Mouse (Mus musculus) lung, adult 2 months (tissue): Measurements from ENCODE around the gene Bcl2a1c. TPM values are rescaled to one million over a fixed set of nuclear protein-coding genes. Genes with fewer than 3 reads are reported as not detected.

Experiments used
- DNase-seq: peaks from one replicate; pipeline ENCODE4 v3.0.0; 2022
- H3K4me1 ChIP-seq: fragments of 200-500 bp; 2 replicates; pipeline ENCODE4 v1.6.1; 2011; ENCODE audit warnings: low read length; ENCODE audit not compliant: control insufficient read depth, insufficient read depth
- H3K4me3 ChIP-seq: fragments of 200-500 bp; replicated peaks from 2 replicates; pipeline ENCODE3; 2011; ENCODE audit warnings: low read depth, mild to moderate bottlenecking, control low read depth, low read length; ENCODE audit errors: extremely low read depth
- CTCF ChIP-seq: fragments of 200-500 bp; IDR thresholded peaks from 2 replicates; pipeline ENCODE4 v1.5.1; 2011; ENCODE audit warnings: mild to moderate bottlenecking, low read length, control low read depth; ENCODE audit not compliant: insufficient read depth
- POLR2A ChIP-seq: fragments of 200-500 bp; IDR thresholded peaks from 2 replicates; pipeline ENCODE4 v1.6.1; 2011; ENCODE audit warnings: low read depth, mild to moderate bottlenecking, control low read depth, low read length, borderline replicate concordance; ENCODE audit errors: extremely low read depth
- WGBS: fragments of 180-500 bp; shearing (Covaris S2); methylation state at CpG from one replicate; pipeline ENCODE4 v1.1.7; 2018; 5-methylcytosine and 5-hydroxymethylcytosine counted together
- polyA plus RNA-seq: library from polyadenylated mRNA; depleted of rRNA; stranded (reverse); fragments of >200 nt; gene quantifications from 2 replicates; pipeline ENCODE4 v1.2.3, GENCODE M21; 2012; rRNA removed

Bcl2a1c gene
- polyA plus RNA-seq, 1 experiment = not detected

- no peak overlapping the region for H3K4me3 ChIP-seq
- WGBS = 75% methylated on average over 10 of the region's 10 CpGs
- peaks cover 2% of the 10 kb centered on the region; the same call in 1 of the 2 replicates for H3K4me1 ChIP-seq
- DNase-seq = no peak
- TF ChIP-seq CTCF = no peak
- no peak for TF ChIP-seq POLR2A
Measured at GRCm38 (mm10) chr9:114377168-114377567, 47.2 kb downstream of the Bcl2a1c start.

- DNase-seq = no peak
- H3K4me3 ChIP-seq = no peak overlapping the region
- 85% methylated on average over 12 of the region's 12 CpGs for WGBS
- peaks cover 2% of the 10 kb centered on the region; the same call in 1 of the 2 replicates for H3K4me1 ChIP-seq
- TF ChIP-seq POLR2A (no peak), CTCF (no peak)
Measured at GRCm38 (mm10) chr9:114379871-114380270, 49.9 kb downstream of the Bcl2a1c start.

Other genes with a start within 250 kb of the Bcl2a1c start
- gene Crtap, start 60.5 kb downstream of the Bcl2a1c start, polyA plus RNA-seq = 83.2 and 106 TPM in 2 replicates
- gene Glb1, start 70.9 kb downstream of the Bcl2a1c start, polyA plus RNA-seq = 24.9 and 26.8 TPM in 2 replicates
- gene Tmppe, start 71.0 kb downstream of the Bcl2a1c start, polyA plus RNA-seq = 9.7 and 9.8 TPM in 2 replicates
- 0.69 and 0.75 TPM in 2 replicates for gene Ccr4, start 174.8 kb downstream of the Bcl2a1c start, polyA plus RNA-seq
- not detected in 2 replicates for gene C130032M10Rik, start 185.6 kb downstream of the Bcl2a1c start, polyA plus RNA-seq
- gene Trim71, start 234.2 kb downstream of the Bcl2a1c start, polyA plus RNA-seq = 0.05 and 0.08 TPM in 2 replicates